Mouse (Mus musculus) small intestine, adult 2 months (tissue): ENCODE results near the gene Cmip.

Source experiments
- CTCF ChIP-seq: fragments of 200-500 bp; IDR thresholded peaks from 2 replicates; pipeline ENCODE4 v1.5.1; 2012; ENCODE audit warnings: low read depth, mild to moderate bottlenecking, control low read depth, inconsistent platforms, low read length, moderate library complexity, mixed read lengths; ENCODE audit not compliant: insufficient replicate concordance, insufficient read length; ENCODE audit errors: extremely low read depth
- POLR2A ChIP-seq: fragments of 200-500 bp; IDR thresholded peaks from 2 replicates; pipeline ENCODE4 v1.6.1; 2012; ENCODE audit warnings: low read depth, mild to moderate bottlenecking, control low read depth, inconsistent platforms, low read length, moderate library complexity

- TF ChIP-seq CTCF (no peak), POLR2A (no peak)
These were observed 77.3 kb downstream of the Cmip start for GRCm38 (mm10) chr8:117334058-117334747.
